Mouse (Mus musculus): ENCODE measurements around the gene F3.

DNA sequence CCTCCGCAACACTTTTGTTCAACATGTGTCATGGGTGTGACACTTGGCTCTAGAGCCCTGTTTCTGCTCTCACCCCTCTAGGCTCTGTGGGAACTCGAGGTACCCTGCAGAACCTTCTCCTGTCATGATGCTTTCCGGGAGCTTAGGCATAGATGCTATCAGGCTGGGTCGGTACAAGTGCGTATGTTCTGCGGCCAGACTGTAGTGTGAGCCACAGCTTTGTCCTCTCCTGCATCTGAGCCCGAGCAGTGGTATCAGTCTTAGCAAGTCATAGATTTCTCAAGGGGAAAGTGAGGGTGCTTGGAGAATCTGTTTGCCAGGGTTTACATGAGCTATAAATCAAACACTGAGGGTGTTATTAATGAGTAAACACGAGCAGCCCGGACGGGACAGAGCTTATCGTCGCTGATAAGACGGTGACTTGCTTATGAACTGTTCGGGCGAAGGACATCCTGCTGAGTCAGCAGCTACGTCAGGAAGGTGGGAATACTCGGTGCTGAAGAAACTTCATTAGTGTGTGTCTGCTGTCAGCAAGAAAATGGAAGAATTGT, 10.1 kb upstream of the F3 start:
- no peak for TF ChIP-seq POLR2A (IDR thresholded peaks at IDR 0.05; ENCODE audit: control insufficient read depth, extremely low read depth, insufficient read depth, low read length, poor library complexity)
- TF ChIP-seq CTCF (IDR thresholded peaks at IDR 0.05; ENCODE audit: borderline replicate concordance, control insufficient read depth, extremely low read depth, insufficient read depth, low read length, poor library complexity): no peak
